Mouse (Mus musculus): ENCODE measurements around the gene Irs1. TPM values are rescaled to one million over a fixed set of nuclear protein-coding genes. Genes with fewer than 3 reads are reported as not detected.

Gene Irs1
- 0.95 and 1.1 TPM in 2 replicates for polyA plus RNA-seq (2012; rRNA removed)

DNA sequence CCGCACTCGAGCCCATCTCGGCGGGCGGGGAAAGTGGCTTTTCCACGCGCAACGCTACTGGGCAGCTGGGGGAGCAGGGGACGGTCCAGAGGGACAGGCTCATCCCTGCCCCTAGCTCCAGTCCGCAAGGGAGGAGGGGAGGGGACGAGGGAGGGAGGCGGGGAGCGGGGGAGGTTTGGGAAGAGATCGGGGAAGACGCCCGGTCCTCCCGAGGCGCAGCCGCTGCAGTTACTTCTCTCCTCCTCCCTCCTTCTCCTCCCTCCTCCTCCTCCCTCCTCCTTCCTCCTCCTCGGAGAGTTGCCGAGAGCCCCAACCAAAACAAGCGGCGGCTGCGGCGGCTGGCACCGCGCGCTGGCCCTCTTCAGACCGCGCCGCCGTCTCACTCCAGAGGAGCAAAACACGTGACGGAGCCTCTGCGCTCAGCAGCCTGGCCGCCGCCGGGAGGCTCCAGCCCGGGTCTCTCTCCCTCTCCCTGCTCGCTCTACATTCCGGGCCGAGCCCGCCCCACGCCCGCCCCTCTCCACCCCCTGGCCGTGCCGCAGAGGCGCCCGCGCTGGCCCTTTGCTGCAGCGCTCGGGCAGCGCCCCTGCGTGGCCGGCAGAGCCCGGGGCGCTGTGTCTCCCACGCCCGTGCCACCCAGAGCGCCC lies at the start of gene Irs1:
Gene Irs1, minus strand, starts transcription at position 266 of the 647 bp plus-strand sequence.
- no peaks in the 10 kb centered on the region for H3K36me3 ChIP-seq (ENCODE audit: control insufficient read depth, insufficient read depth, low read length)
- H3K4me1 ChIP-seq (ENCODE audit: control insufficient read depth, insufficient read depth, insufficient read length, low read length): peaks cover 16% of the 10 kb centered on the region
- H3K27ac ChIP-seq (ENCODE audit: insufficient read depth, low read depth, low read length): peak within 1 kb of the TSS; percentile 61
- H3K4me3 ChIP-seq (ENCODE audit: low read depth, low read length): peak within 1 kb of the TSS; percentile 77
- H3K27me3 ChIP-seq (ENCODE audit: control insufficient read depth, insufficient read depth, low read length): peaks cover 10% of the 10 kb centered on the region
- TF ChIP-seq POLR2A (IDR thresholded peaks at IDR 0.05; ENCODE audit: low read depth, low read length) (no peak), CTCF (IDR thresholded peaks at IDR 0.05; ENCODE audit: extremely low read depth, insufficient read length, insufficient replicate concordance, low read depth, low read length) (0 out of 2 replicates have a peak, but pooled peaks have one; percentile 5)
- 1% methylated on average over 57 of the region's 60 CpGs for WGBS

DNA sequence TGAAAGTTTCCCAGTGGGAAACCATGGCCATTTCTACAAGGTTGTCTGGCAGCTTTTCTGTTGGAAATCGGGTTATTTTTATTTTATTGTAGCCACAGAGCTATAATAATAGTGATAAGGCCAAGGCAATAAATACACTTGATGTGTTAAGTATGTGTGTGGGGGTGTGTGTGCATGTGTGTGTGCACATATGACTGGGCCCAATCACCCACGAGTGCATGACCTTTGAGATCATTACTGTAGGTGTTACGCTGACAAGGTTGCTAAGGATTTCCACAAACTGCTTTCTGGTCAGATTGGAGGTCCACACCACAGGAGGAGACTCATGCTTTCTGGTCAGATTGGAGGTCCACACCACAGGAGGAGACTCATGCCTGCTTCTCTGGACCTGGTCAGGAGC lies 43.3 kb upstream of the Irs1 start:
- Histone ChIP-seq H3K4me1 (ENCODE audit: control insufficient read depth, insufficient read depth, insufficient read length, low read length) (peaks cover 2% of the 10 kb centered on the region; the same call in 1 of the 2 replicates), H3K36me3 (ENCODE audit: control insufficient read depth, insufficient read depth, low read length) (no peaks in the 10 kb centered on the region), H3K4me3 (ENCODE audit: low read depth, low read length) (no peak overlapping the region), H3K27me3 (ENCODE audit: control insufficient read depth, insufficient read depth, low read length) (no peaks in the 10 kb centered on the region), H3K27ac (ENCODE audit: insufficient read depth, low read depth, low read length) (no peak overlapping the region)
- no peak for TF ChIP-seq CTCF (IDR thresholded peaks at IDR 0.05; ENCODE audit: extremely low read depth, insufficient read length, insufficient replicate concordance, low read depth, low read length)
- WGBS: 32% methylated on average over 3 of the region's 3 CpGs

DNA sequence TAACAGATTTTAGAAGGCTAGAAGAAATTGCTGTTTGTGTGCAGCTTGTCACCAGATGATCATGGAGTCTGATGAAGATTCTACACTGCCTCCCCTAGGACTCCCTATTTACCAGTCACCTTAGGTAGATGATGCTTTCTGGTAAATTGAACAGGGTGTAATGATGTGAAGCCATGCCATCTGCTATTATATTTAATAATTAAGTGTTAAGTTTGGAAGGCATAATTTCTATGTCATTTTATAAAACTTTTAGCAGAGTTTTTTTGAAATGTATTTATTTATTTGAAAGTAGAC lies 38.7 kb upstream of the Irs1 start:
- Histone ChIP-seq H3K4me1 (ENCODE audit: control insufficient read depth, insufficient read depth, insufficient read length, low read length) (peaks cover 2% of the 10 kb centered on the region; the same call in 1 of the 2 replicates), H3K4me3 (ENCODE audit: low read depth, low read length) (no peak overlapping the region), H3K27ac (ENCODE audit: insufficient read depth, low read depth, low read length) (no peak overlapping the region), H3K27me3 (ENCODE audit: control insufficient read depth, insufficient read depth, low read length) (no peaks in the 10 kb centered on the region), H3K36me3 (ENCODE audit: control insufficient read depth, insufficient read depth, low read length) (no peaks in the 10 kb centered on the region)
- TF ChIP-seq CTCF (IDR thresholded peaks at IDR 0.05; ENCODE audit: extremely low read depth, insufficient read length, insufficient replicate concordance, low read depth, low read length) (no peak), POLR2A (IDR thresholded peaks at IDR 0.05; ENCODE audit: low read depth, low read length) (no peak)

GRCm38 (mm10) chr1:82329237-82329953 lies 38.2 kb upstream of the Irs1 start:
- H3K4me1 ChIP-seq (ENCODE audit: control insufficient read depth, insufficient read depth, insufficient read length, low read length): no peaks in the 10 kb centered on the region
- H3K27me3 ChIP-seq (ENCODE audit: control insufficient read depth, insufficient read depth, low read length): no peaks in the 10 kb centered on the region
- 85% methylated on average over 4 of the region's 4 CpGs for WGBS
- no peak overlapping the region for H3K4me3 ChIP-seq (ENCODE audit: low read depth, low read length)
- no peak overlapping the region for H3K27ac ChIP-seq (ENCODE audit: insufficient read depth, low read depth, low read length)
- no peaks in the 10 kb centered on the region for H3K36me3 ChIP-seq (ENCODE audit: control insufficient read depth, insufficient read depth, low read length)
- no peak for TF ChIP-seq POLR2A (IDR thresholded peaks at IDR 0.05; ENCODE audit: low read depth, low read length)
- TF ChIP-seq CTCF (IDR thresholded peaks at IDR 0.05; ENCODE audit: extremely low read depth, insufficient read length, insufficient replicate concordance, low read depth, low read length): no peak

DNA sequence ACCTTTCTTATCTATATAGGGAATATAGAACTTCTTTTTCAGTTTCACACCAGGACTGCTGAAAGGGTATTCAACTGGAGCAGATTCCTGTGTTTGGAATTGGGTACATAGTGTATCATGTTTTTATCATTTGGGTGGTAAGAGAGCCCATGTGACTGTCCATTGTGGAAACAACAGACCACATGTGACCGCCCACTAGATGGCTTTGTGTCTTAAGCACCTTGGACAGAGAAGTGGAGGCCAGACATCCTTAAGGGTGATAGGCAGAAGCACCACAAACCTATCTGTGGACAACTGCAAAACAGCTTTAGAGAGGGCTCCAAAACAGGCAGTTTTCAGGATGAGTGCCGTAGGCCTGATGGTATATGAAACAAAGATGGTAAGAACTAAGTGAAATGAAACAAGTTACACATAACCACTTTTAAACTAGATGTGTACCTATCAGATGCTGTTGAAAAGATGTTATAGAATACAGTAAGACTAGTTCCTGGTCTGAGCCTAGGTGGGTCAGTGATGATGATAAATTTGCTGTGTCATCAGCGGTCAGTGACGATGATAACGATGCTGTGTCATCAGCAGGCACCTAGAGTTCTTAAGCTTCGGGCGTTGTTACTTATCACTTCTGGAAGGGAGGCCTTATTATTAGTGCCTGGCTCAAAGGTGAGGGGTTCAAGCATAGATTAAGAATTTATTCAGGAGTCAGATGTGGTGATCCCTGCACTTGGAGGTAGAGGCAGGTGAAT lies 37.0 kb upstream of the Irs1 start:
- H3K36me3 ChIP-seq (ENCODE audit: control insufficient read depth, insufficient read depth, low read length): no peaks in the 10 kb centered on the region
- H3K27me3 ChIP-seq (ENCODE audit: control insufficient read depth, insufficient read depth, low read length): no peaks in the 10 kb centered on the region
- WGBS: 91% methylated on average over 7 of the region's 7 CpGs
- no peaks in the 10 kb centered on the region for H3K4me1 ChIP-seq (ENCODE audit: control insufficient read depth, insufficient read depth, insufficient read length, low read length)
- H3K4me3 ChIP-seq (ENCODE audit: low read depth, low read length): no peak overlapping the region
- TF ChIP-seq CTCF (IDR thresholded peaks at IDR 0.05; ENCODE audit: extremely low read depth, insufficient read length, insufficient replicate concordance, low read depth, low read length) (no peak), POLR2A (IDR thresholded peaks at IDR 0.05; ENCODE audit: low read depth, low read length) (no peak)
- no peak overlapping the region for H3K27ac ChIP-seq (ENCODE audit: insufficient read depth, low read depth, low read length)

DNA sequence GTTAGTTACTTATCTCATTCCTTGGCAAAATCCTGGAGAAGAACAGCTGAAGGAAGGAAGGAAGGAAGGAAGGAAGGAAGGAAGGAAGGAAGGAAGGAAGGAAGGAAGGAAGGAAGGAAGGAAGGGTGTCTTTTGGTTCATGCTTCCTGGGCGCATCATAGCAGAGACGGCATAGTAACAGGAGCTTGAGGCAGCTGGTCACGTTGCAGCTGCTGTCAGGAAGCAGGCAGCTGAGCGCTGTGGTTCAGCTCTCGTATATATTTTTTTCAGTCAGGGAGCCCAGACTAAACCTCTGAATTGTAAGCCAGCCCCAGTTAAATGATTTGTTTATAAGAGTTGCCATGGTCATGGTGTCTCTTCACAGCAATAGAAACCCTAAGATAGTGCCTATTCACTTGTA lies 34.9 kb upstream of the Irs1 start:
- Histone ChIP-seq H3K27me3 (ENCODE audit: control insufficient read depth, insufficient read depth, low read length) (no peaks in the 10 kb centered on the region), H3K4me1 (ENCODE audit: control insufficient read depth, insufficient read depth, insufficient read length, low read length) (no peaks in the 10 kb centered on the region), H3K4me3 (ENCODE audit: low read depth, low read length) (no peak overlapping the region), H3K36me3 (ENCODE audit: control insufficient read depth, insufficient read depth, low read length) (no peaks in the 10 kb centered on the region), H3K27ac (ENCODE audit: insufficient read depth, low read depth, low read length) (no peak overlapping the region)
- WGBS: 85% methylated on average over 5 of the region's 5 CpGs
- no peak for TF ChIP-seq POLR2A (IDR thresholded peaks at IDR 0.05; ENCODE audit: low read depth, low read length)
- TF ChIP-seq CTCF (IDR thresholded peaks at IDR 0.05; ENCODE audit: extremely low read depth, insufficient read length, insufficient replicate concordance, low read depth, low read length): no peak
